Mouse (Mus musculus) lung, adult 2 months (tissue): Measurements from ENCODE around the gene Rnf11. TPM values are rescaled to one million over a fixed set of nuclear protein-coding genes. Genes with fewer than 3 reads are reported as not detected.

Experiments used
- DNase-seq: peaks from one replicate; pipeline ENCODE4 v3.0.0; 2022
- H3K4me1 ChIP-seq: fragments of 200-500 bp; 2 replicates; pipeline ENCODE4 v1.6.1; 2011; ENCODE audit warnings: low read length; ENCODE audit not compliant: control insufficient read depth, insufficient read depth
- H3K4me3 ChIP-seq: fragments of 200-500 bp; replicated peaks from 2 replicates; pipeline ENCODE3; 2011; ENCODE audit warnings: low read depth, mild to moderate bottlenecking, control low read depth, low read length; ENCODE audit errors: extremely low read depth
- CTCF ChIP-seq: fragments of 200-500 bp; IDR thresholded peaks from 2 replicates; pipeline ENCODE4 v1.5.1; 2011; ENCODE audit warnings: mild to moderate bottlenecking, low read length, control low read depth; ENCODE audit not compliant: insufficient read depth
- POLR2A ChIP-seq: fragments of 200-500 bp; IDR thresholded peaks from 2 replicates; pipeline ENCODE4 v1.6.1; 2011; ENCODE audit warnings: low read depth, mild to moderate bottlenecking, control low read depth, low read length, borderline replicate concordance; ENCODE audit errors: extremely low read depth
- WGBS: fragments of 180-500 bp; shearing (Covaris S2); methylation state at CpG from one replicate; pipeline ENCODE4 v1.1.7; 2018; 5-methylcytosine and 5-hydroxymethylcytosine counted together
- polyA plus RNA-seq: library from polyadenylated mRNA; depleted of rRNA; stranded (reverse); fragments of >200 nt; gene quantifications from 2 replicates; pipeline ENCODE4 v1.2.3, GENCODE M21; 2012

Gene Rnf11
- polyA plus RNA-seq, 1 experiment, result 44.5 TPM

DNA sequence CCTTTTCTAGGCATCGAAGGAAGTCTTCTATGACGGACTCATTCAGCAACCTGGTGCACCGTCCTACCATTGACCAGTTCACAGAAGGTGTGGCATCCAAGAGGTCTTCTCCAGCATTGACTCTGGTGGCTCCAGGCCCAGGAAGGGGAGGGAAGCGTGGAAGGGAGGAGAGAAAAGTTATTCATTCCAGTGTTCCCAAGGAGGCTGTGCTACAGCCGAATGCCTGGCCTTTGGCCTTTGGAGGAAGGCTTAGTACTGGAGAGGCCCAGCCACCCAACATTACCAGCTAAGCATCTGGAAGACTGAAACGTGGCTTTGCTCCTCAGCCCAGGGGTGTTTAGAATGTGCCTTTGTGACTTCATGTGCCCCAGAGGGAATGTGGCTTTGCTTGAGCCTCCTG lies 62.1 kb downstream of the Rnf11 start:
- H3K4me3 ChIP-seq, result no peak overlapping the region
- WGBS, result 76% methylated on average over 6 of the region's 6 CpGs
- no peaks in the 10 kb centered on the region for H3K4me1 ChIP-seq
- no peak for DNase-seq
- TF ChIP-seq POLR2A (no peak), CTCF (no peak)

DNA sequence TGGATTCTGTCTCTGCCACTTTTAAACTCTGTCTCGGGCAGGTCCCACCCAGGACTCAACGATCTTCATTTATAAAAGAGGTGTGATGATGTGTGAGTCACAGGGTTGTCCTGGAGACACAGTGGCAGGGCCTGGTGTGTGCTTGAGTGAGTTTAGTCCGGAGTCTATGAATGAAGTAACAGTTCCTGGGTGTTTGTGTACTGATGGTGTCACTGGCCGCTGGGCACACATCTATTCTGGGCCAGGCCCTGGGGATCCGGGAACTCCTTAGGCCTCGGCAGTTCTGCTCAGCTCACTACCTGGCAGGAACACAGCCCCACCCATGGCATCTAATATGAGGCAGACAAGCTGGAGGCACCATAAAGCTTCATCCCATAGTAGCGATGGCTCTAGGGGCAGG lies 62.9 kb downstream of the Rnf11 start:
- 65% methylated on average over 7 of the region's 7 CpGs for WGBS
- DNase-seq, result no peak
- no peak for TF ChIP-seq CTCF
- Histone ChIP-seq H3K4me1 (no peaks in the 10 kb centered on the region), H3K4me3 (no peak overlapping the region)

DNA sequence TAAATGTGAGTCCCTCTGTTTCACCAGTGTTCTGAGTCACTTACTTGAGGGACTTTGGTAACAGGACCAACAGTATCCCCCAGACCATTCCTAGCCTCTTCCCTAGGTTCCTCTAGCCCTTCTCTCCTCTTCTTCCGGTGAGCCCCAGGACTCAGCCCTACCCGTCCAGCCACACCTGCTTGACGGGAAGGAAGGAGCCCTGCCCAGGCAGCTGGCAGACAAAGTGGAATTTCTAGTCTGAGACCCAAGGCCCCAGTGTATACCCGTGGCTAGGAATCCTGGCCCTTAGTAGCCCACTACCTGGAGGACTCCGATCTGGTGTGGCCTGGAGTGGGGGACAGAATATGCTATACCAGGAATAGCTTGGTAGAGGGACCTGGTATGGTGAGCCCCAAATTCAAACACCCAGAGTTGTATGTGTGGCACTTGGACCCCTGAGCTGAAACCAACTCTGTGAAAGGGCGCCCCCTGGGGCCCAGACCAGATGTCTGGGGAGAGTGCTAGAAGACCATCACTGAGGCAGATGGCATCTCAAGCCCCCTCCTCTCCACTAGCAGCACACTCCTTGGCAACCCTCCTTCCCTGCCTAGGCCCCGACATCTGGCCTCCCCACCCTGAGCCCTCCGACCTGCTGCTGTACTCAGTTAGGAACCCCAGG lies 64.3 kb downstream of the Rnf11 start:
- peak; percentile 35 for DNase-seq
- no peak overlapping the region for H3K4me3 ChIP-seq
- WGBS, result 71% methylated on average over 8 of the region's 8 CpGs
- TF ChIP-seq CTCF (peak; percentile 33; the same call in 1 of the 2 replicates), POLR2A (no peak)
- no peaks in the 10 kb centered on the region for H3K4me1 ChIP-seq

DNA sequence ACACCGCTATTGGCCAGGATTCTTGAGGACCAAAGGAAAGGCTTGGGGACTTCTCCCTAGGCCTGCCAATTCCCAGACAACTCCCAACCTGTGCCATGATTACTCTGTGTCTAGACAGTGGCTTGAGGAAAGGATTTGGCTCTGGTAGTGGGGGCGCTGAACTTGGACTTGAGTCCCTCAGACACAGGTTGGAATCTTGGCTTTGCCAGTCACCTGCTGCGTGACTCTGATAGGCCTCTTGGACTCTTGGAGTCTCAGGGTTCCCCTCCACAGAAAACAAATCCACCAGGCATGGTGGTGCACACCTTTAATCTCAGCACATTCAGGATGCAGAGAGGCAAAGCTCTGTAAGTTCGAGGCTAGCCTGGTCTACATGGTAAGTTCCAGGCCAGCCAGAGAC lies 65.0 kb downstream of the Rnf11 start:
- no peak for DNase-seq
- TF ChIP-seq POLR2A (no peak), CTCF (no peak)
- 96% methylated on average over 4 of the region's 4 CpGs for WGBS
- Histone ChIP-seq H3K4me3 (no peak overlapping the region), H3K4me1 (no peaks in the 10 kb centered on the region)

DNA sequence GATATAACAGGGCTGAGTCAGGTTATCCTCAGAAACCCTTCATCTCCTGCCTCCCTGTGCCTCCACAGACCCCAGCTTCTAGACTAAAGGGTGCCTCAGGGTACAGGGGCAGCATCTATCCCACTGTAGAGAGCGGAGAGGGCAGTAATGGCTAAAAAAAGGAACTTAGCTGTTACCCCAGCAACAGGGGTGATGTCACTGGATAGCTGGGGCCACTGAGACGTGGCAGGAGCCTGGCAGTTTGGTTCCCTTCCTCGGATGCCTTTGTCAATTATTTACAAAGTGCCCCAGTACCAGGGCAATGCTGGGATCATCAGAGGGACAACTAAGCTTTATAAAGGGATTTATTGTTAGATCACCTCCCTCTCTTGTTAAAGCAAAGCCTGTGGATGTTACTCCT lies 65.5 kb downstream of the Rnf11 start:
- WGBS, result 40% methylated on average over 3 of the region's 3 CpGs
- no peak for DNase-seq
- TF ChIP-seq CTCF, result no peak
- TF ChIP-seq POLR2A, result no peak
- Histone ChIP-seq H3K4me1 (no peaks in the 10 kb centered on the region), H3K4me3 (no peak overlapping the region)

DNA sequence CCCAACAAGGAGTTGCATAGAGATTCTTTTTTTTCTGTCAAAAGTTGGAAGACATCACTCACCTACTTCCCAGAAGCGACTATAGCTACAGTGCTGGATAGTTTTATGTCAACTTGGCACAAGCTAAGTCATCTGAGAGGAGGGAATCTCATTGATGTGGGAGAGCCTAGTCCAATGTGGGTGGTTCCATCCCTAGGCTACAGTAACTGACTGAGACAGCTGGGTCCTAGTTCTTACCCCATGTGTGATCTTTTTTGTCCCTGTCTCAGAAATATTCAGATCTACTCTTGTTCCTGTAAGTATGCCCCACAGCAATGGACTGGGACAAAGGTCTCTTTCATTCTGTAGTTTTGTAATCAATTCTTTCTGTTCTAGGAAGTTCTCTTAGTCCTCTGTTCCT lies 66.5 kb downstream of the Rnf11 start:
- no peaks in the 10 kb centered on the region for H3K4me1 ChIP-seq
- WGBS, result 69% methylated on average over 1 of the region's 1 CpGs
- no peak overlapping the region for H3K4me3 ChIP-seq
- no peak for TF ChIP-seq POLR2A
- TF ChIP-seq CTCF, result no peak
- DNase-seq, result no peak

DNA sequence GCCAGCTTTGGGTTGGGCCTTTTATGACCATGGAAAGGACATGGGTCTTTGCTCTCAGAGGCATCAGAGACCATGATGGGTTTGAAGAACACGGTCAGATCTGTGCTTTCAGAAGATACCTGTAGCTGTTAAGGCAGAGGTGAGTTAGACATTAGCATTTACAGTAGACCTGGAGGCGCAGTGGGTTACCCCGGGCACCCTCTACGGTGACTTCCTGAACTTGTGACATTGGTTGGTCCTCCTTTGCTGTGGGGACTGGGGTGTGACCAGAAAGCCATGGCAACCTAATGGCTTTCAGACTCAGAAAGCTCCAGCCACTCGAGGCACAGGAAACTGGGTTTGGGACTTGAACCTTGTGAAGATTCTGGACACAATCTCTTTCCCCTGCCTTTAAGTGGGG lies 72.3 kb downstream of the Rnf11 start:
- WGBS, result 74% methylated on average over 5 of the region's 5 CpGs
- DNase-seq, result no peak
- Histone ChIP-seq H3K4me1 (no peaks in the 10 kb centered on the region), H3K4me3 (no peak overlapping the region)
- TF ChIP-seq POLR2A, result no peak
- no peak for TF ChIP-seq CTCF

DNA sequence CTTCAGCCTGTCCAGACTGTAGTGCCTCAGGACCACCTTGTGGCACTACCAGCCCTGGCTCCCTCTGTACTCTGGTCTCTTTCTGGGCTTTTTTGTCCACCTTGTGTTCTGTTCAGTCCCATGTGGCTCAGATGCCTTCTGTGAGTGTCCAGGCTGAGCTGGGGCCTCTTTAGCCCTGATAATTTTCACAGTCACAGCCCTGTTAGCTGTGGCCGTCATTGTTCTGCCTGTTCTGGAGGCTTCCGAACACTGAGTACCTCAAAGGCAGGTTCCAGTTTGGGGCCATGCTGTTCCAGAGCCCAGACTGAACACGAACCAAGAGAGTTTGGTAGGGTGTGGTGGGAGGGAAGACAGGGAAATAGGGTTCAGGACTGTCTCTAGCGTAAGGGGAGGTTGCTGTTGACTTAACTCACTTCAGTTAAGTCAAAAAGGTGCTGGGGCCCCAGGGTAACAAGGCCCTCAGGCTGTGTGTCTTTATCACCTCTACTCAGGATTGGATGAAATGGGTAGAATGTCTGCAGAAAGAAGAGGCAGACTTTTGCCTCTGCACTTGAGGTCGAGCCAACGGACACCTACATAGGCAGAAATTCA lies 73.1 kb downstream of the Rnf11 start:
- TF ChIP-seq POLR2A (no peak), CTCF (no peak)
- no peak for DNase-seq
- WGBS, result 85% methylated on average over 6 of the region's 6 CpGs
- Histone ChIP-seq H3K4me1 (peaks cover 1% of the 10 kb centered on the region), H3K4me3 (no peak overlapping the region)

DNA sequence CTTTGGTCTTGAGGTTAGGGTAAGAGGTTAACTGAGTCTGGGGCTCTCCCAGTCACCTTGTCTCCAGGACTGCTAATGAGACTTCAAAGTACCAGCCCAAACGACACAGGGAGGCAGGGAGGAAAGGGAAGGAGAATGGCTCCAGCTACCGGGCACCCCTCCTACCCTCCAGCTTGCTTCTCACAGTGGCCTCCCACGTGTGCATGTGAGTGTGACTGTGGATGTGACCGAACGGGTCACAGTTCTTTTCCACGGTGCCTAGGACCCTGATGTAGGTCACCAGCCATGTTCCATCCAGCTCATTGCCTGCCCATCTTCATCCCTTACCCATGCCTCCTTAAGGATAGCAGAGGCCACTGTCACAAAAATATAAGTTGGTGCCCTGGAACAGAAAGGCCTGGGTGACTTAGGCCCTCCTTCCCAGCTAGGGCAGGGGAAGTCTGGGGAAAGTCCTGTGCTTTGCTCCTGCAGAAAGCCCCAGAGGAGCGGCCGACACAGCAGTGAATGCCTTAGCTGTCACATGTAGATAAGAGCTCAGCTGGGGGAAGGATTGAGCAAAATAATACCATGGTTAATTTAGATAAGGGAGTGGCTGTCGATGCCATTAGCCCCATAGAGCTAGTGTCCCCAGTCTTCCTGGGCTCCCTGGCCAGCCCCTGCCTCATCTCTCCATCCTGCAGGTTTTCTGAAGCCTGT lies 73.7 kb downstream of the Rnf11 start:
- Histone ChIP-seq H3K4me1 (peaks cover 8% of the 10 kb centered on the region), H3K4me3 (no peak overlapping the region)
- TF ChIP-seq POLR2A (no peak), CTCF (no peak)
- WGBS, result 65% methylated on average over 9 of the region's 9 CpGs
- no peak for DNase-seq
